Mouse (Mus musculus) hindbrain, embryonic 15.5 days (tissue): ENCODE results near the gene Pebp1. TPM values are rescaled to one million over a fixed set of nuclear protein-coding genes. Genes with fewer than 3 reads are reported as not detected.
"Not testable (repeated sequence)": the region's sequence is repeated elsewhere in the genome, so short reads cannot be mapped to it uniquely, and the experiment has no call there.

ENCODE experiments used
- ATAC-seq: fragments of 200-750 bp; cut with Nextera tagmentation; 2 replicates; pipeline ENCODE4 v1.8.0; 2017; ENCODE audit warnings: low read depth, moderate number of reproducible peaks, moderate TSS enrichment; ENCODE audit not compliant: low FRiP score
- H3K27ac ChIP-seq: fragments of 300-500 bp; sonication (generic); replicated peaks from 2 replicates; pipeline ENCODE4 v1.5.1; 2015; ENCODE audit warnings: mild to moderate bottlenecking, inconsistent platforms
- H3K27me3 ChIP-seq: fragments of 300-500 bp; sonication (generic); 2 replicates; pipeline ENCODE4 v1.6.1; 2015; ENCODE audit warnings: control low read depth, inconsistent platforms
- H3K36me3 ChIP-seq: fragments of 300-500 bp; sonication (generic); 2 replicates; pipeline ENCODE4 v1.6.1; 2015; ENCODE audit warnings: control low read depth, inconsistent platforms
- H3K4me1 ChIP-seq: fragments of 300-500 bp; sonication (generic); replicated peaks from 2 replicates; pipeline ENCODE4 v1.6.1; 2015; ENCODE audit warnings: control low read depth, inconsistent platforms
- H3K4me2 ChIP-seq: fragments of 300-500 bp; sonication (generic); 2 replicates; pipeline ENCODE4 v1.6.1; 2015; ENCODE audit warnings: moderate library complexity, mild to moderate bottlenecking, inconsistent platforms
- H3K4me3 ChIP-seq: fragments of 300-500 bp; sonication (generic); 2 replicates; pipeline ENCODE4 v1.5.1; 2015; ENCODE audit warnings: mild to moderate bottlenecking, inconsistent platforms
- H3K9ac ChIP-seq: fragments of 300-500 bp; sonication (generic); 2 replicates; pipeline ENCODE4 v1.6.1; 2015; ENCODE audit warnings: inconsistent platforms
- H3K9me3 ChIP-seq: fragments of 300-500 bp; sonication (generic); 2 replicates; pipeline ENCODE4 v1.6.1; 2016; ENCODE audit warnings: control low read depth, inconsistent platforms
- WGBS: fragments of 180-500 bp; shearing (Covaris S2); methylation state at CpG from one replicate; pipeline ENCODE4 v1.1.7; 2015; 5-methylcytosine and 5-hydroxymethylcytosine counted together
- polyA plus RNA-seq: library from polyadenylated mRNA; unstranded; fragments of >200 nt; fragmentation: Nextera tagmentation; extraction: Ambion mirVana; gene quantifications from 2 replicates; pipeline ENCODE4 v1.2.1, GENCODE M21; 2015

Gene Pebp1
- polyA plus RNA-seq, 1 experiment from 2014 or later, result 1,090 TPM

DNA sequence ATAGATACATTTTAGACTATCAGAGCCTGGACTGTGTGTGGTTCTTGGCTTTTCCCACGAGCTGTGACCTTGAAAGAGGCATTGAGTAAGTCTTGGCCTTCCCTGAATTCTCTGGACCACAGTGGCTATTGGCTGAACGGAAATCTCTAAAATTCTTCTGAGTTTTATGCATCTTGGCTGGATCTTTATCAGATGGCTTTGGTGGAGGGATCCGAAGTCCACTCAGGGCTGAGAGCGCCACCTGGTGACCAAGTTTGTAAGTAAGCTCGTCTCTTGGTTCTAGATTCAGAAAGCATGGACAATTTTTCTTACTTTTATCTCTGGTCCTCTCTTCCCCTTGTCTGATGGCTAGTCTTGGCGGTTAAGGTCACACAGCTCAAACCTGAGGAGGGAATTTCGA, 17.5 kb upstream of the Pebp1 start:
- 0 out of 2 replicates have a peak, but pooled peaks cover 3% of the 10 kb centered on the region for H3K4me1 ChIP-seq
- no peak for ATAC-seq
- H3K9ac ChIP-seq, result no peak overlapping the region
- no peak overlapping the region for H3K27ac ChIP-seq
- no peak overlapping the region for H3K4me2 ChIP-seq
- H3K27me3 ChIP-seq, result no peaks in the 10 kb centered on the region
- H3K4me3 ChIP-seq, result no peak overlapping the region
- H3K9me3 ChIP-seq, result no peaks in the 10 kb centered on the region
- WGBS, result 79% methylated on average over 7 of the region's 7 CpGs
- H3K36me3 ChIP-seq, result no peaks in the 10 kb centered on the region

DNA sequence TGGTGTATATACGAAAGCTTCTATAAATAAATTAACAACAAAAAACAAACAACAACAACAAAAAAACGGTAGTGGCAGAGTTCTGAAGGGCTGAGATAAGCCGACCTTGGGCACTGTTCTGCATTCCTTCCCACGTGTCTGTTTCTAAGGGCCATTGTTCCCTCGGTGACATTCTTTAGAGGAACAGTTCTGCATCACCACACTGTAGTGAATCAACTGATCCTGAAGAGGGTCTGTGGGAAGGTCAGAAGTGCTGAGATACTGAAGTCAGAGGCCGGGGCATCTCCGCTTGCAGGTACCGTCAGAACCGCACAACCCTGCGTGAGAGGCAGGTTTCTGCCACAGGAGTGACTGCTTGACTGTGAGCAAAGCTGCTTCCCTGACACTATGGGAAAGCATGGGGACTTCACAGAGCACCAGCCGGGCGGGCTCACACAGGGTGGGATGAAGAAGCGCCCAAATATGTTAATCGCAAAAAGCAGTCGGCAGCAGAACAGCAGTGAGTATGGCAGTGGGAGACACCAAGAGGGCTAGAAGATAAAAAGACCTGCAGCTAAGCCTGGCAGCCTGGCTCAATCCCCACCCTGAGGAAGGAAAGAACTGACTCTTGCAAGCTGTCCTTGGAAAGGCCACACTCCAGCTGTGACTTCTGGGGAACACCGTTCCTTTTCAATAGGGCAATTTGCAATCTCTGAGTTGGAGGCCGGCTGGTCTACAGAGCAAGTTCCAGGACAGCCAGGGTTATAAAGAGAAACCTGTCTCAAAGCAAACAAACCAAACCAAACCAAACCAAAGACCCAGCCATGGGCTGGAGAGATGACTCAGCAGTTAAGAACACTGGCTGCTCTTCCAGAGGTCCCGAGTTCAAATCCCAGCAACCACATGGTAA, 16.5 kb upstream of the Pebp1 start:
- Histone ChIP-seq H3K4me1 (0 out of 2 replicates have a peak, but pooled peaks cover 3% of the 10 kb centered on the region), H3K4me2 (no peak overlapping the region), H3K27ac (no peak overlapping the region), H3K4me3 (no peak overlapping the region), H3K9ac (no peak overlapping the region), H3K27me3 (no peaks in the 10 kb centered on the region), H3K36me3 (no peaks in the 10 kb centered on the region), H3K9me3 (no peaks in the 10 kb centered on the region)
- ATAC-seq, result no peak
- 41% methylated on average over 18 of the region's 18 CpGs for WGBS

DNA sequence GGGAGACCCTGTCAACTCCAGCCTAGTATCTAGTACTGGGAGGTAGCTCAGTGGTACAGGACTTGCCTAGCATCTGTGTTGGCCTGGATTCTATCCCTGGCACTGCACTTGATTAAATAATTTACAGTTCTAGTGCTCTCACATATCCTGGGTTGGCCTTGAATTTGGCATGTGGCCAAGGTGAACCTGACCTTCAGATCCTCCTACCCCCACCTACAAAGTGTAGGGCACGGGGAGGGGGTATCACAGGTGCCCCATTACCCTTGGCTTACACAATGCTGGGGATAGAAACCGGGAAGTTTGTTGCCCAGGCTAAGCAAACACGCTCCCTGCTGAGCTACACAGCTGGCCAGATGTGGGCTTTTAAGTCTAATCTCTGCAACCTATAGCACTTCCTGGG, 15.5 kb upstream of the Pebp1 start:
- WGBS, result 69% methylated on average over 3 of the region's 3 CpGs
- no peaks in the 10 kb centered on the region for H3K36me3 ChIP-seq
- ATAC-seq, result no peak
- no peak overlapping the region for H3K9ac ChIP-seq
- H3K4me2 ChIP-seq, result no peak overlapping the region
- H3K27me3 ChIP-seq, result no peaks in the 10 kb centered on the region
- no peak overlapping the region for H3K4me3 ChIP-seq
- 0 out of 2 replicates have a peak, but pooled peaks cover 3% of the 10 kb centered on the region for H3K4me1 ChIP-seq
- no peaks in the 10 kb centered on the region for H3K9me3 ChIP-seq
- no peak overlapping the region for H3K27ac ChIP-seq

DNA sequence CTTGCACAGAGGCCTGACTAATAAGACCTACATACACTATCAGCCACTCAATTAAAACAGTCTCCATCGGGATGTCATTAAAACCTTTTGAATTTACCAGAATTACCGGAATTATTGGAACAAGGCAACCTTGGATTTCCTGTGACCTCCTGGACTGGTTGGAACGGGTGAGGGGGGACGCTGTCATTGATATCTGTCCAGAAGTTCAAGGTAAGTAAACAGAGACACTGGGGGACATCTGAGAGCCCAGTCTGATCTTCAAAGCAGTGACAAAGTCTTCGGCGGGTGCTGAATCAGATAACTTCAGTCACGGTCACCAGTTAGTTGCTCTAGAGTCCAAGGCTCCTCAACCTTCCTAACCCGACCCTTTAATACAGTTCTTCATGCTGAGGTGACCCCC, 7.6 kb upstream of the Pebp1 start:
- no peak for ATAC-seq
- no peak overlapping the region for H3K4me3 ChIP-seq
- no peaks in the 10 kb centered on the region for H3K27me3 ChIP-seq
- no peaks in the 10 kb centered on the region for H3K4me1 ChIP-seq
- WGBS, result 93% methylated on average over 8 of the region's 8 CpGs
- no peak overlapping the region for H3K9ac ChIP-seq
- no peak overlapping the region for H3K27ac ChIP-seq
- no peak overlapping the region for H3K4me2 ChIP-seq
- no peaks in the 10 kb centered on the region for H3K36me3 ChIP-seq
- H3K9me3 ChIP-seq, result no peaks in the 10 kb centered on the region

DNA sequence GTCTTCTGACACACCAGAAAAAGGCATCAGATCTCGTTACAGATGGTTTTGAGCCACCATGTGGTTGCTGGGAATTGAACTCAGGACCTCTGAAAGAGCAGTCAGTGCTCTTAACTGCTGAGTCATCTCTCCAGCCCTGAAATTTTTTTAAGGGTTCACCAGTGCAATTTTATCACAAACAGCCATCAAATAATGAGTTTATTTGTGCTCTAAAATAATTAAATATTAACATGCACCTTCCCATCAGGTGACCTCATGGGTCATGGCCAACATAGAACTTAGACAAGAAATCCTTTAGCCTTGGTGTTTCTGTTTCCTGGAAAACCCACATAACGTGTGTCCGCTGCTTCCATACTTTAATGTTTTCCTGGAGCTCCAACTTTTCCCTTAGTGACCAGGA, 6.4 kb upstream of the Pebp1 start:
- 86% methylated on average over 3 of the region's 3 CpGs for WGBS
- H3K27ac ChIP-seq, ATAC-seq, H3K27me3 ChIP-seq, H3K4me3 ChIP-seq, H3K4me1 ChIP-seq, H3K9ac ChIP-seq, H3K36me3 ChIP-seq, H3K9me3 ChIP-seq, H3K4me2 ChIP-seq: not testable (repeated sequence)

DNA sequence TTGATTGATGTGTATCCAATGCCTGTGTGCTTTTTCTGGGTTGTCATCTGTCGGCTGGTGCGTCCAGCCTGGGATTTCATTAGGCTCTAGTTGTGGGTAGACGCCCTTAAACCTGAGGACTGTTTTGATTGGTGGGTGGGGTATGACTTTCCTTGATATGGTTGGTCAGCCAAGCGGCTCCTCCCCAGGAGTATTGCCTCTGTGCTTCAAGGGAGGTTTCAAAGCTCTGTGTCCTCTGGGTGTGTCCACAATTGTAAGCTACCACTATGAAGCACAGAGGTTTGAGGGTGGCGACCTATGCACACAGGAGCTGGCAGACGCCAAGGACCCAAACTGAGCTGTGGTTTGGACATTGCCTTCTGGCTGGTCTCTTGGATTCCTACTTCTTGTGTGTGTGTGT, 5.1 kb upstream of the Pebp1 start:
- Histone ChIP-seq H3K4me1 (peaks cover 6% of the 10 kb centered on the region), H3K27me3 (no peaks in the 10 kb centered on the region), H3K9ac (no peak overlapping the region), H3K4me2 (no peak overlapping the region), H3K4me3 (no peak overlapping the region), H3K9me3 (no peaks in the 10 kb centered on the region), H3K36me3 (no peaks in the 10 kb centered on the region), H3K27ac (no peak overlapping the region)
- no peak for ATAC-seq
- 82% methylated on average over 6 of the region's 6 CpGs for WGBS

DNA sequence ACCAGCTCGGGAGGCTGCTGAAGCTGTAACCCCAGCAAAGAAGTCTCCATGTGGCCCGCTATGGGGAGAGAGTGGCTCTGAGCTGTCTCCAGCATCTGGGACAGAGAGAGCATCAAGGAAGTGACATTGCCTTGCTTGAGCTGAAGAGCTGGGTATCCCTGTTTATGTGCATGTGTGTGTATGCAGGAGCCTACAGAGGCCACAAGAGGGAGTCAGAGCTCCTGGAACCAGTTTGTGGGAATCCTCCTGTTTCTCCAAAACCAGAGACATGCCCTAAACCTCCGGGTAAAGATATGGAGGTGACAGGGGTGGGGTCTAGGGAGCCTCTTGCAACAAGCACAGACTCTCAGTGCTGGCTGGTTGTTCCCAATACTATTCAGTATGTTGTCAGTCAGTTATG, 3.9 kb upstream of the Pebp1 start:
- H3K4me1 ChIP-seq, result peaks cover 12% of the 10 kb centered on the region
- H3K27me3 ChIP-seq, result no peaks in the 10 kb centered on the region
- H3K36me3 ChIP-seq, result no peaks in the 10 kb centered on the region
- H3K4me3 ChIP-seq, result no peak overlapping the region
- no peak overlapping the region for H3K4me2 ChIP-seq
- H3K9me3 ChIP-seq, result no peaks in the 10 kb centered on the region
- 89% methylated on average over 3 of the region's 3 CpGs for WGBS
- no peak overlapping the region for H3K27ac ChIP-seq
- H3K9ac ChIP-seq, result no peak overlapping the region
- no peak for ATAC-seq

DNA sequence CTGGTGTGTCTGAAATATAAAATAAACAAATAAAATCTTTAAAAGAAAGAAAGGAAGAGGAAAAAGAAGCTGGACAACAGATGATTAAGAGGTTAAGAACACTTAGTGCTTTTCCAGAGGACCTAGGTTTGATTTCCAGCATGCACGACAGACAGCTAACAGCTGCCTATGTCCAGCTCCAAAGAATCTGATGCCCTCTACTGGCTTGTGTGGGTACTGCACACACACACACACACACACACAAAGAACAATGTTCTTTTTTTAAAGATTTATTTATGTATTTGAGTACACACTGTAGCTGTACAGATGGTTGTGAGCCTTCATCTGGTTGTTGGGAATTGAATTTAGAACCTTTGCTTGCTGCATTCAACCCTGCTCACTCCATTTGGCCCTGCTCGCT, 2.7 kb upstream of the Pebp1 start:
- Histone ChIP-seq H3K36me3 (peaks cover 1% of the 10 kb centered on the region), H3K4me2 (no peak overlapping the region), H3K27ac (no peak overlapping the region), H3K4me3 (no peak overlapping the region), H3K4me1 (peaks cover 24% of the 10 kb centered on the region), H3K9me3 (no peaks in the 10 kb centered on the region), H3K9ac (no peak overlapping the region), H3K27me3 (no peaks in the 10 kb centered on the region)
- 92% methylated on average over 2 of the region's 2 CpGs for WGBS
- ATAC-seq, result no peak

DNA sequence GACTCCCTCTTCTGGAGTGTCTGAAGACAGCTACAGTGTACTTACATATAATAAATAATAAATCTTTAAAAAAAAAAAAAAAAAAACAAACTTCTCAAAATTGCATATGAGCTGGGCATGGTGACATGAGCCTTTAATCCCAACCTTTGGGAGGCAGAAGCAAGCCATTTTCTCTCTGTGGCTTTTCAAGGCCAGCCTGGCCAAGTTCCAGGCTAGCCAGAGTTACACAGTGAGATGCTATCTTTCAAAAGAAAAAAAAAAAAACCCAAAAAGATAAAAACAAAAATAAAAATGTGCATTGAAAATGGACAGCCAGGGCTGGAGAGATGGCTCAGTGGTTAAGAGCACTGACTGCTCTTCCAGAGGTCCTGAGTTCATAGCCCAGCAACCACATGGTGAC, 2.2 kb upstream of the Pebp1 start:
- Histone ChIP-seq H3K36me3 (peaks cover 6% of the 10 kb centered on the region), H3K27ac (no peak overlapping the region), H3K9ac (no peak overlapping the region), H3K9me3 (no peaks in the 10 kb centered on the region), H3K4me3 (no peak overlapping the region), H3K4me2 (no peak overlapping the region), H3K27me3 (no peaks in the 10 kb centered on the region), H3K4me1 (peaks cover 28% of the 10 kb centered on the region)
- no peak for ATAC-seq

DNA sequence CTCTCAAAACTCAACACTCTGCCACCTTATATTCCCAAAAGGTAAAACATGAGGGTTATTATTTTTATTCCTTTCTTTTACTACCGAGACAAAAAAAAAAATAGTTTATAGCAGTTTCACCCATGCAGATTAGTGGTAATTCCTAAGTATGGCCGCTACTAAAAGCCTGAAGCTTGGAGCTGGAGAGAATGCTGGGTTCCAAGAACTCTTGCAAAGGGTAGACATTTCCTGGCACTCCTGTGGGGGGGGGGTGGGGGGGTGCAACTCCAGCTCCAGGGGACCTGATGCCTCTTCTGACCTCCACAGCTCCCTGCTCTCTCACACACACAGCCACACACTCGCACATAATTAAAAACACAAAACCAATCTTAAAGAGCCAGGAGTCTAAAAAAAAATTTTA, 1.1 kb downstream of the Pebp1 start:
- WGBS, result 42% methylated on average over 3 of the region's 3 CpGs

DNA sequence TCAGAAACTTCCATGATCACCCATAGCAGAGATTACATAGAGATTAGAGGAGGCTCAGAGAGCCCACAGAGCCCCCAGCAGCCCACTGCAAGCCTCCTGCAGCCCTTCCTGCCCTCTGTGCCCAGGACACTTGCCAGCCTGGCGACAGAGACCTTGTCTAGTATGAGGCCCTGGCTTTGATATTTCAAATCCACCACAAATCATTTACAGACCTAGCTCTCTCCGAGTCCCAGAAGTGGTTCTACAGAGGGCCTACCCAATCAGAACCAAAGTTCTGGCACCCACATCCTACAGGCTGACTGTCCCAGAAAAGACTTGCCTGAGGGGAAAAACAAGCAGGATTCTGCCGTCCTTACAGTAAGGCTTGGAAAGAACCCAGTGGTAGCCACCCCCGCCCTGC, 2.2 kb downstream of the Pebp1 start:
- Histone ChIP-seq H3K27me3 (no peaks in the 10 kb centered on the region), H3K4me1 (peaks cover 36% of the 10 kb centered on the region), H3K4me3 (no peak overlapping the region), H3K36me3 (peaks cover 28% of the 10 kb centered on the region), H3K4me2 (peak overlapping the region; percentile 74), H3K27ac (no peak overlapping the region), H3K9me3 (no peaks in the 10 kb centered on the region), H3K9ac (no peak overlapping the region)
- WGBS, result 69% methylated on average over 4 of the region's 4 CpGs
- no peak for ATAC-seq

More for the DNA sequence above, 1.1 kb downstream of the Pebp1 start:
- Histone ChIP-seq H3K9ac (peak overlapping the region; percentile 79; the same call in 1 of the 2 replicates), H3K27ac (no peak overlapping the region), H3K4me2 (peak overlapping the region; percentile 74), H3K4me3 (peak overlapping the region; percentile 82), H3K9me3 (no peaks in the 10 kb centered on the region), H3K36me3 (peaks cover 24% of the 10 kb centered on the region), H3K4me1 (peaks cover 36% of the 10 kb centered on the region), H3K27me3 (no peaks in the 10 kb centered on the region)
- no peak for ATAC-seq

DNA sequence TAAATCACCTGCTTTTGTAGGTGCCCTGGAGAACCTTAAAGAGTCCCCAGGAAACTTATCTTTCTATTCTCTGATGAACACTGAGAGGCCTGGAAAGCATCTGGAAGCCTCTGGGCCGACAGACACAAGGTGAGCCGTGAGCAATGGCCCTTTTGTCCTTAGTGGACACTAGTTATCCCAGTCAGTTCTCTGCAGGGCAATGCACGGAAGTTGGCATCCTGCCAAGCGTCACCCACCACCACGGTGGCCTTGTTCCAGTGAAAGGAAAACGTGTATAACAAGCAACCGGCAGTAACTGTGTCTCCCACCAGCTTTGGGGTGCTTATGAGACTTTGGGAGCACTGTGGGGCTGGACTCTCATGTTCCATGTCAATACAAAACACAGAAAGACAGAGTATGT, 2.7 kb downstream of the Pebp1 start:
- peak overlapping the region; percentile 74; the same call in 1 of the 2 replicates for H3K4me2 ChIP-seq
- 0 out of 2 replicates have a peak overlapping the region, but pooled peaks have one; percentile 56 for H3K27ac ChIP-seq
- H3K36me3 ChIP-seq, result peaks cover 28% of the 10 kb centered on the region
- no peak overlapping the region for H3K4me3 ChIP-seq
- H3K4me1 ChIP-seq, result peaks cover 36% of the 10 kb centered on the region
- H3K9me3 ChIP-seq, result no peaks in the 10 kb centered on the region
- no peak for ATAC-seq
- WGBS, result 42% methylated on average over 7 of the region's 7 CpGs
- H3K27me3 ChIP-seq, result no peaks in the 10 kb centered on the region
- H3K9ac ChIP-seq, result no peak overlapping the region
